Mouse (Mus musculus) embryonic facial prominence, embryonic 10.5 days (tissue): ENCODE data around the gene Lad1. TPM values are rescaled to one million over a fixed set of nuclear protein-coding genes. Genes with fewer than 3 reads are reported as not detected.

Experiments
- DNase-seq: peaks from one replicate; pipeline ENCODE4 v3.0.0-alpha.2; 2017; ENCODE audit warnings: low spot score
- H3K27ac ChIP-seq: fragments of 300-500 bp; sonication (generic); replicated peaks from 2 replicates; pipeline ENCODE4 v1.5.1; 2016; ENCODE audit warnings: mild to moderate bottlenecking
- H3K27me3 ChIP-seq: fragments of 300-500 bp; sonication (generic); replicated peaks from 2 replicates; pipeline ENCODE4 v1.6.1; 2016; ENCODE audit warnings: low read depth, mild to moderate bottlenecking; ENCODE audit not compliant: poor library complexity, severe bottlenecking
- H3K36me3 ChIP-seq: fragments of 300-500 bp; sonication (generic); replicated peaks from 2 replicates; pipeline ENCODE4 v1.6.1; 2016; ENCODE audit warnings: mild to moderate bottlenecking, moderate library complexity
- H3K4me1 ChIP-seq: fragments of 300-500 bp; sonication (generic); 2 replicates; pipeline ENCODE4 v1.6.1; 2016
- H3K4me3 ChIP-seq: fragments of 300-500 bp; sonication (generic); 2 replicates; pipeline ENCODE4 v1.5.1; 2016; ENCODE audit warnings: mild to moderate bottlenecking, moderate library complexity
- H3K9me3 ChIP-seq: fragments of 300-500 bp; sonication (generic); 2 replicates; pipeline ENCODE4 v1.6.1; 2016; ENCODE audit warnings: mild to moderate bottlenecking
- WGBS: fragments of 180-500 bp; shearing (Covaris S2); methylation state at CpG from one replicate; pipeline ENCODE4 v1.1.7; 2016; 5-methylcytosine and 5-hydroxymethylcytosine counted together
- polyA plus RNA-seq: library from polyadenylated mRNA; unstranded; fragments of >200 nt; fragmentation: Nextera tagmentation; extraction: Ambion mirVana; gene quantifications from 2 replicates; pipeline ENCODE4 v1.2.1, GENCODE M21; 2016

Lad1 gene
- polyA plus RNA-seq, 1 experiment from 2014 or later, result 7.5 TPM

GRCm38 (mm10) chr1:135812618-135813017 is 5.8 kb upstream of the Lad1 start:
- Histone ChIP-seq H3K27me3 (peaks cover 55% of the 10 kb centered on the region), H3K4me3 (no peak overlapping the region), H3K27ac (no peak overlapping the region), H3K36me3 (no peaks in the 10 kb centered on the region), H3K4me1 (peaks cover 8% of the 10 kb centered on the region; the same call in 1 of the 2 replicates), H3K9me3 (no peaks in the 10 kb centered on the region)
- DNase-seq, result no peak
- WGBS, result 56% methylated on average over 2 of the region's 2 CpGs

GRCm38 (mm10) chr1:135813071-135813470 is 5.3 kb upstream of the Lad1 start:
- Histone ChIP-seq H3K36me3 (no peaks in the 10 kb centered on the region), H3K9me3 (no peaks in the 10 kb centered on the region), H3K4me1 (peaks cover 11% of the 10 kb centered on the region), H3K4me3 (no peak overlapping the region), H3K27ac (no peak overlapping the region), H3K27me3 (peaks cover 59% of the 10 kb centered on the region)
- WGBS, result 83% methylated on average over 4 of the region's 4 CpGs
- DNase-seq, result no peak

GRCm38 (mm10) chr1:135813687-135814395 is 4.6 kb upstream of the Lad1 start:
- no peak overlapping the region for H3K27ac ChIP-seq
- H3K36me3 ChIP-seq, result no peaks in the 10 kb centered on the region
- DNase-seq, result no peak
- WGBS, result 79% methylated on average over 5 of the region's 5 CpGs
- H3K4me1 ChIP-seq, result peaks cover 14% of the 10 kb centered on the region
- H3K9me3 ChIP-seq, result no peaks in the 10 kb centered on the region
- H3K4me3 ChIP-seq, result no peak overlapping the region
- peaks cover 66% of the 10 kb centered on the region for H3K27me3 ChIP-seq

GRCm38 (mm10) chr1:135814531-135814930 is 3.9 kb upstream of the Lad1 start:
- H3K36me3 ChIP-seq, result no peaks in the 10 kb centered on the region
- H3K27ac ChIP-seq, result no peak overlapping the region; the same call in 1 of the 2 replicates
- no peaks in the 10 kb centered on the region for H3K9me3 ChIP-seq
- H3K27me3 ChIP-seq, result peaks cover 66% of the 10 kb centered on the region
- no peak for DNase-seq
- no peak overlapping the region for H3K4me3 ChIP-seq
- 85% methylated on average over 5 of the region's 5 CpGs for WGBS
- H3K4me1 ChIP-seq, result peaks cover 21% of the 10 kb centered on the region

- H3K9me3 ChIP-seq, result no peaks in the 10 kb centered on the region
- no peak for DNase-seq
- H3K4me1 ChIP-seq, result peaks cover 27% of the 10 kb centered on the region
- peaks cover 85% of the 10 kb centered on the region for H3K27me3 ChIP-seq
- 56% methylated on average over 4 of the region's 4 CpGs for WGBS
- H3K27ac ChIP-seq, result no peak overlapping the region
- no peak overlapping the region for H3K4me3 ChIP-seq
- H3K36me3 ChIP-seq, result no peaks in the 10 kb centered on the region
These were observed 803 bp upstream of the Lad1 start for GRCm38 (mm10) chr1:135817595-135817994.

- 79% methylated on average over 10 of the region's 10 CpGs for WGBS
- H3K9me3 ChIP-seq, result no peaks in the 10 kb centered on the region
- no peak overlapping the region for H3K27ac ChIP-seq
- no peak for DNase-seq
- peak overlapping the region; percentile 75 for H3K4me3 ChIP-seq
- peaks cover 79% of the 10 kb centered on the region for H3K27me3 ChIP-seq
- peaks cover 27% of the 10 kb centered on the region for H3K4me1 ChIP-seq
- H3K36me3 ChIP-seq, result no peaks in the 10 kb centered on the region
These were observed 1.7 kb downstream of the Lad1 start for GRCm38 (mm10) chr1:135820071-135820470.

- 83% methylated on average over 16 of the region's 16 CpGs for WGBS
- no peak for DNase-seq
- Histone ChIP-seq H3K27ac (0 out of 2 replicates have a peak overlapping the region, but pooled peaks have one; percentile 7), H3K36me3 (no peaks in the 10 kb centered on the region), H3K27me3 (peaks cover 74% of the 10 kb centered on the region), H3K4me3 (no peak overlapping the region), H3K4me1 (peaks cover 27% of the 10 kb centered on the region), H3K9me3 (no peaks in the 10 kb centered on the region)
These were observed 2.5 kb downstream of the Lad1 start for GRCm38 (mm10) chr1:135820736-135821364.

- Histone ChIP-seq H3K36me3 (no peaks in the 10 kb centered on the region), H3K4me1 (peaks cover 27% of the 10 kb centered on the region), H3K4me3 (no peak overlapping the region), H3K9me3 (no peaks in the 10 kb centered on the region), H3K27ac (no peak overlapping the region), H3K27me3 (peaks cover 64% of the 10 kb centered on the region)
- 82% methylated on average over 7 of the region's 7 CpGs for WGBS
- DNase-seq, result no peak
These were observed 3.4 kb downstream of the Lad1 start for GRCm38 (mm10) chr1:135821780-135822179.

GRCm38 (mm10) chr1:135828918-135829317 is 10.5 kb downstream of the Lad1 start:
- no peak overlapping the region for H3K4me3 ChIP-seq

GRCm38 (mm10) chr1:135834206-135834859 is 15.9 kb downstream of the Lad1 start:
- no peak for DNase-seq
- 79% methylated on average over 6 of the region's 6 CpGs for WGBS
- peaks cover 39% of the 10 kb centered on the region for H3K4me1 ChIP-seq
- H3K27ac ChIP-seq, result no peak overlapping the region
- H3K4me3 ChIP-seq, result no peak overlapping the region
- no peaks in the 10 kb centered on the region for H3K36me3 ChIP-seq
- H3K9me3 ChIP-seq, result no peaks in the 10 kb centered on the region
- H3K27me3 ChIP-seq, result 0 out of 2 replicates have a peak, but pooled peaks cover 7% of the 10 kb centered on the region

More at GRCm38 (mm10) chr1:135828918-135829317, 10.5 kb downstream of the Lad1 start:
- peak; percentile 55 for DNase-seq
- Histone ChIP-seq H3K27me3 (peaks cover 18% of the 10 kb centered on the region), H3K27ac (no peak overlapping the region), H3K4me1 (0 out of 2 replicates have a peak, but pooled peaks cover 3% of the 10 kb centered on the region), H3K9me3 (no peaks in the 10 kb centered on the region), H3K36me3 (no peaks in the 10 kb centered on the region)
- WGBS, result 17% methylated on average over 1 of the region's 1 CpGs

GRCm38 (mm10) chr1:135834983-135835382 is 16.6 kb downstream of the Lad1 start:
- Histone ChIP-seq H3K9me3 (no peaks in the 10 kb centered on the region), H3K27me3 (0 out of 2 replicates have a peak, but pooled peaks cover 7% of the 10 kb centered on the region), H3K27ac (no peak overlapping the region), H3K4me3 (no peak overlapping the region), H3K36me3 (no peaks in the 10 kb centered on the region), H3K4me1 (peaks cover 39% of the 10 kb centered on the region)
- WGBS, result 76% methylated on average over 8 of the region's 8 CpGs
- DNase-seq, result no peak

GRCm38 (mm10) chr1:135835716-135836483 is 17.5 kb downstream of the Lad1 start, which contains the start of gene Tnnt2:
TSS of gene Tnnt2 (plus strand) at chr1:135836354.
- Histone ChIP-seq H3K9me3 (no peaks in the 10 kb centered on the region), H3K27me3 (0 out of 2 replicates have a peak, but pooled peaks cover 7% of the 10 kb centered on the region), H3K27ac (0 out of 2 replicates have a peak within 1 kb of the TSS, but pooled peaks have one; percentile 15), H3K4me1 (peaks cover 39% of the 10 kb centered on the region), H3K36me3 (no peaks in the 10 kb centered on the region), H3K4me3 (no peak within 1 kb of the TSS)
- DNase-seq, result no peak
- WGBS, result 44% methylated on average over 9 of the region's 9 CpGs
